8 mouse cellular contexts compared by ENCODE assay signal in genomic region chr6:127142154-127143123, GRCm38 (mm10). TPM values are rescaled to one million over a fixed set of nuclear protein-coding genes. Genes with fewer than 3 reads are reported as not detected.
A peak's percentile ranks its signal among the peaks of the same experiment; 100 is the strongest.
DNase-seq lines count a peak whose midpoint lies in the region; ATAC-seq and TF ChIP-seq lines count a peak whose summit lies in the region.

No protein-coding gene starts in this region.

- ATAC-seq in heart, embryonic 15.5 days (replicated peaks; ENCODE audit: insufficient number of reproducible peaks, insufficient read depth, low FRiP score, low read depth): no peak
- ATAC-seq in stomach, postnatal 0 days (ENCODE audit: low FRiP score, low TSS enrichment): peak; percentile 33

- H3K27ac ChIP-seq in cortical plate, adult 2 months (ENCODE audit: insufficient read depth, low read length): no peak overlapping the region
- no peak overlapping the region; the same call in 1 of the 2 replicates for H3K27ac ChIP-seq in heart, embryonic 15.5 days
- no peak overlapping the region for H3K27ac ChIP-seq in limb, embryonic 10.5 days
- H3K27ac ChIP-seq in midbrain, embryonic 10.5 days (replicated peaks): peak overlapping the region; percentile 61
- no peak overlapping the region for H3K27ac ChIP-seq in stomach, postnatal 0 days (replicated peaks)

- H3K36me3 ChIP-seq in E14TG2a.4 (ENCODE audit: insufficient read depth, low read length): peaks cover 73% of the 10 kb centered on the region
- peaks cover 55% of the 10 kb centered on the region for H3K36me3 ChIP-seq in heart, embryonic 15.5 days
- peaks cover 99% of the 10 kb centered on the region for H3K36me3 ChIP-seq in limb, embryonic 10.5 days
- H3K36me3 ChIP-seq in midbrain, embryonic 10.5 days: peaks cover 100% of the 10 kb centered on the region
- H3K36me3 ChIP-seq in stomach, postnatal 0 days (ENCODE audit: control insufficient read depth, insufficient read depth, low read length): peaks cover 18% of the 10 kb centered on the region

- 0 out of 2 replicates have a peak overlapping the region, but pooled peaks have one; percentile 11 for H3K4me2 ChIP-seq in heart, embryonic 15.5 days
- H3K4me2 ChIP-seq in stomach, postnatal 0 days (replicated peaks; ENCODE audit: low read depth): no peak overlapping the region

- no peaks in the 10 kb centered on the region; the same call in 1 of the 2 replicates for H3K27me3 ChIP-seq in E14TG2a.4 (ENCODE audit: insufficient read depth, low read length)
- no peaks in the 10 kb centered on the region for H3K27me3 ChIP-seq in heart, embryonic 15.5 days
- no peaks in the 10 kb centered on the region for H3K27me3 ChIP-seq in limb, embryonic 10.5 days (ENCODE audit: low read depth, poor library complexity, severe bottlenecking)
- H3K27me3 ChIP-seq in midbrain, embryonic 10.5 days (ENCODE audit: low read depth, poor library complexity, severe bottlenecking): no peaks in the 10 kb centered on the region
- H3K27me3 ChIP-seq in stomach, postnatal 0 days (ENCODE audit: control insufficient read depth, insufficient read depth, low read length): no peaks in the 10 kb centered on the region

- DNase-seq in cerebellum, adult 9-10 months: peak; percentile 54
- DNase-seq in cerebellum, postnatal 4 days (ENCODE audit: low spot score in 2 of 2): no peak
- peak; percentile 69 for DNase-seq in limb, embryonic 10.5 days (ENCODE audit: low spot score)
- peak; percentile 65 for DNase-seq in midbrain, embryonic 10.5 days (ENCODE audit: low spot score)
- peak; percentile 62 for DNase-seq in stomach, postnatal 0 days (ENCODE audit: low spot score)

- 29% methylated on average over 9 of the region's 10 CpGs for WGBS in heart, embryonic 15.5 days
- 33% methylated on average over 9 of the region's 10 CpGs for WGBS in limb, embryonic 10.5 days
- WGBS in midbrain, embryonic 10.5 days: 20% methylated on average over 10 of the region's 10 CpGs
- WGBS in stomach, postnatal 0 days: 20% methylated on average over 9 of the region's 10 CpGs

- TF ChIP-seq CTCF in E14TG2a.4 (conservative IDR thresholded peaks at IDR 0.05; ENCODE audit: low read length): peak; percentile 89
- TF ChIP-seq CTCF in cortical plate, adult 2 months (IDR thresholded peaks at IDR 0.05; ENCODE audit: extremely low read depth, insufficient read depth, low read length): peak; percentile 63
- TF ChIP-seq CTCF in stomach, postnatal 0 days (IDR thresholded peaks at IDR 0.05; ENCODE audit: low read depth): peak; percentile 83

- no peak overlapping the region for H3K4me3 ChIP-seq in E14TG2a.4 (replicated peaks; ENCODE audit: low read length)
- H3K4me3 ChIP-seq in cortical plate, adult 2 months (ENCODE audit: insufficient read depth, low read length): no peak overlapping the region
- no peak overlapping the region for H3K4me3 ChIP-seq in heart, embryonic 15.5 days
- no peak overlapping the region for H3K4me3 ChIP-seq in limb, embryonic 10.5 days
- peak overlapping the region; percentile 17; the same call in 1 of the 2 replicates for H3K4me3 ChIP-seq in midbrain, embryonic 10.5 days
- H3K4me3 ChIP-seq in stomach, postnatal 0 days (ENCODE audit: low read depth, low read length): no peak overlapping the region

- peaks cover 34% of the 10 kb centered on the region for H3K4me1 ChIP-seq in E14TG2a.4 (replicated peaks; ENCODE audit: low read depth, low read length)
- no peaks in the 10 kb centered on the region for H3K4me1 ChIP-seq in cortical plate, adult 2 months (ENCODE audit: control insufficient read depth, insufficient read depth, low read length)
- peaks cover 42% of the 10 kb centered on the region for H3K4me1 ChIP-seq in heart, embryonic 15.5 days (replicated peaks)
- peaks cover 42% of the 10 kb centered on the region for H3K4me1 ChIP-seq in limb, embryonic 10.5 days
- H3K4me1 ChIP-seq in midbrain, embryonic 10.5 days: peaks cover 59% of the 10 kb centered on the region
- 0 out of 2 replicates have a peak, but pooled peaks cover 5% of the 10 kb centered on the region for H3K4me1 ChIP-seq in stomach, postnatal 0 days (replicated peaks; ENCODE audit: control insufficient read depth, insufficient read depth)

- TF ChIP-seq POLR2A in cortical plate, adult 2 months (IDR thresholded peaks at IDR 0.05; ENCODE audit: extremely low read depth, insufficient read depth, low read length): no peak

- TF ChIP-seq EP300 in stomach, postnatal 0 days (optimal IDR thresholded peaks at IDR 0.05): no peak

- no peak overlapping the region; the same call in 1 of the 2 replicates for H3K9ac ChIP-seq in heart, embryonic 15.5 days
- no peak overlapping the region for H3K9ac ChIP-seq in stomach, postnatal 0 days (ENCODE audit: low read length)

- no peaks in the 10 kb centered on the region for H3K9me3 ChIP-seq in E14TG2a.4 (ENCODE audit: low read length)
- no peaks in the 10 kb centered on the region for H3K9me3 ChIP-seq in heart, embryonic 15.5 days (replicated peaks)
- no peaks in the 10 kb centered on the region for H3K9me3 ChIP-seq in limb, embryonic 10.5 days (replicated peaks)
- H3K9me3 ChIP-seq in midbrain, embryonic 10.5 days (replicated peaks): no peaks in the 10 kb centered on the region
- no peaks in the 10 kb centered on the region for H3K9me3 ChIP-seq in stomach, postnatal 0 days (ENCODE audit: control insufficient read depth, low read length)

RNA-seq across cellular contexts. Expression of gene Ccnd2, which starts 9.6 kb away (rescaled TPM):
- 42.3 and 43.6 TPM in 2 replicates for polyA plus RNA-seq in cortical plate, adult 2 months (2012; rRNA removed)
- 482 and 541 TPM in 2 replicates for polyA plus RNA-seq in heart, embryonic 15.5 days (2015; fragmentation: Nextera tagmentation; extraction: Ambion mirVana)
- 609 and 799 TPM in 2 replicates for polyA plus RNA-seq in limb, embryonic 10.5 days (2016; fragmentation: Nextera tagmentation; extraction: Ambion mirVana)
- 1,714 and 1,799 TPM in 2 replicates for polyA plus RNA-seq in midbrain, embryonic 10.5 days (2016; fragmentation: Nextera tagmentation; extraction: Ambion mirVana)
- polyA plus RNA-seq in stomach, postnatal 0 days (2015; fragmentation: Nextera tagmentation; extraction: Ambion mirVana): 433 and 478 TPM in 2 replicates

RNA-seq across cellular contexts. Expression of gene Tigar, which starts 33.1 kb away (rescaled TPM):
- polyA plus RNA-seq in cortical plate, adult 2 months (2012; rRNA removed): 18.5 and 18.7 TPM in 2 replicates
- polyA plus RNA-seq in heart, embryonic 15.5 days (2015; fragmentation: Nextera tagmentation; extraction: Ambion mirVana): 6.2 and 7.8 TPM in 2 replicates
- 4.7 and 5.1 TPM in 2 replicates for polyA plus RNA-seq in limb, embryonic 10.5 days (2016; fragmentation: Nextera tagmentation; extraction: Ambion mirVana)
- polyA plus RNA-seq in midbrain, embryonic 10.5 days (2016; fragmentation: Nextera tagmentation; extraction: Ambion mirVana): 6.8 and 8.7 TPM in 2 replicates
- 4.1 and 5.2 TPM in 2 replicates for polyA plus RNA-seq in stomach, postnatal 0 days (2015; fragmentation: Nextera tagmentation; extraction: Ambion mirVana)

Comparison
In these comparisons a context has a peak if more than half of its experiments do, and no peak if none do; other contexts are left out.
1. DNase-seq: peak in cerebellum, adult 9-10 months (single experiment), limb, embryonic 10.5 days (single experiment), midbrain, embryonic 10.5 days (single experiment) and stomach, postnatal 0 days (single experiment); none in cerebellum, postnatal 4 days (0 of 2).
2. Peak in every context shown above with its lines, with median percentiles within 50 percentile points of each other: CTCF ChIP-seq.